Comparison of ENCODE assay signal across 8 mouse cellular contexts in the genomic region with DNA sequence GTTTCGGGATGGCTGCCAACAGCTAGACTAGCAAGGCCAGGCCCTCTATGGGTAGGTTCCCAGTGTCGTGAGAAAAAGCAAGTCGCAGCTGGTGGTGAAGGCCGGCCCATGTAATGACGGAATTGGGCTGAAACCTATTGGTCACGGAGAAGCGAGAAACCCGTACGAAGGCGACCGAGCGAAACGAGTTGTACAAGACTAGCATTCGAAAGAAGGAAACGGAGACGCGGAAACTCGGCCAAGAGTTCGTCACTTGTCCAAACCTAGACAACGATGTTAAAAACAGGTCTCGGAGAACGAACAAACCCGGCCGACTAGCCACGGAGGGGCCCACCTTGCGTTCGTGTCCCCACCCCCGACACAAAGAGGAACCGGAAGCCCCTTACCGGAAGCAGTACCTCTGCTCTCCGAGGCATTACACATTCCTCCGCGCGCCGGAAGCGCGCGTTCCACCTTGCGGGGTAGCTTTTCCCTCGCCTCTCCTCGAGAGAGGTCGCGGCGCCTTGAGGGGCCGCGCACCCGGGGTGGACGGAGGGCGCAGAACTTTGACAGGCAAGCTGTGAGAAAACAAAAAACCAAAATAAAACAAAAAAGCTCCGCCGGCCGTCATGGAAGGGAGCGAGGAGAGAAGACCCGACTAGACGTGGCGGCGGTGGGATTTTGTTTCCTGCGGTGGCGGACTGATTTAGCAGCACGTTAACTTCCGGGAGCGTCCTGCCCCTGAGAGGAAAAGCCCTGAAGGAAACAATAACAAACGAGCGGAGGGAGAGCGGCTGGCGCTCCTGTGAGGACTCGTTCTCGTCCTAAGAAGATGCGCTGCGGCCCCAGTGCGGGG. TPM values are rescaled to one million over a fixed set of nuclear protein-coding genes. Genes with fewer than 3 reads are reported as not detected.
DNase-seq lines count a peak whose midpoint lies in the region; ATAC-seq lines count a peak whose summit lies in the region.

Gene Kdm5a, plus strand, starts transcription at position 437 of the 835 bp plus-strand sequence.
Gene Ccdc77, minus strand, starts transcription at position 687 of the 835 bp plus-strand sequence.

- under 1% methylated on average over 70 of the region's 71 CpGs for WGBS in forebrain, embryonic 14.5 days
- under 1% methylated on average over 71 of the region's 71 CpGs for WGBS in neural tube, embryonic 15.5 days

- H3K27ac ChIP-seq in forebrain, embryonic 14.5 days (ENCODE audit: low read depth, low read length): peak within 1 kb of the TSS; percentile 94
- H3K27ac ChIP-seq in neural tube, embryonic 15.5 days (replicated peaks): peak within 1 kb of the TSS; percentile 98

- H3K36me3 ChIP-seq in forebrain, embryonic 14.5 days (ENCODE audit: control insufficient read depth, insufficient read depth, low read length): peaks cover 17% of the 10 kb centered on the region
- peaks cover 17% of the 10 kb centered on the region for H3K36me3 ChIP-seq in neural tube, embryonic 15.5 days

- peak within 1 kb of the TSS; percentile 95 for H3K4me3 ChIP-seq in forebrain, embryonic 14.5 days (ENCODE audit: low read depth, low read length)
- peak within 1 kb of the TSS; percentile 100 for H3K4me3 ChIP-seq in neural tube, embryonic 15.5 days (replicated peaks)

- no peaks in the 10 kb centered on the region for H3K27me3 ChIP-seq in forebrain, embryonic 14.5 days (replicated peaks; ENCODE audit: control insufficient read depth, insufficient read depth, low read length)
- H3K27me3 ChIP-seq in neural tube, embryonic 15.5 days (replicated peaks): no peaks in the 10 kb centered on the region

- H3K4me2 ChIP-seq in forebrain, embryonic 14.5 days (ENCODE audit: low read length): peak within 1 kb of the TSS; percentile 93
- peak within 1 kb of the TSS; percentile 80 for H3K4me2 ChIP-seq in neural tube, embryonic 15.5 days

- ATAC-seq in forebrain, embryonic 14.5 days: peak; percentile 98
- peak; percentile 98 for ATAC-seq in neural tube, embryonic 15.5 days (ENCODE audit: low FRiP score)

- intact Hi-C loops in heart, postnatal 14 days (cut with DNase I): no loop called here

- peaks cover 16% of the 10 kb centered on the region for H3K4me1 ChIP-seq in forebrain, embryonic 14.5 days (ENCODE audit: control insufficient read depth, insufficient read depth, low read length)
- peaks cover 17% of the 10 kb centered on the region for H3K4me1 ChIP-seq in neural tube, embryonic 15.5 days

- H3K9ac ChIP-seq in forebrain, embryonic 14.5 days (ENCODE audit: low read length): peak within 1 kb of the TSS; percentile 93
- peak within 1 kb of the TSS; percentile 92 for H3K9ac ChIP-seq in neural tube, embryonic 15.5 days (replicated peaks)

- no peaks in the 10 kb centered on the region for H3K9me3 ChIP-seq in forebrain, embryonic 14.5 days (replicated peaks; ENCODE audit: control insufficient read depth, low read length)
- H3K9me3 ChIP-seq in neural tube, embryonic 15.5 days (replicated peaks): no peaks in the 10 kb centered on the region

- peak; percentile 96 for DNase-seq in ES-CJ7 (ENCODE audit: low read depth, low spot score)
- DNase-seq in cerebellum, adult 11 months: peak; percentile 89
- DNase-seq in forebrain, embryonic 14.5 days (ENCODE audit: low spot score): peak; percentile 98
- DNase-seq in heart, postnatal 14 days: peak; percentile 90 to 91
- peak; percentile 93 for DNase-seq in layer of hippocampus, adult 11-12 months (ENCODE audit: low spot score)
- peak; percentile 92 to 93 for DNase-seq in lung, adult 18-20 months
- DNase-seq in testis, postnatal 14 days (ENCODE audit: low spot score): peak; percentile 95

RNA-seq across cellular contexts. Expression of gene Kdm5a, which starts in this region (rescaled TPM):
- polyA plus RNA-seq in forebrain, embryonic 14.5 days (2014; fragmentation: Nextera tagmentation; extraction: Ambion mirVana): 41.5 and 46.2 TPM in 2 replicates
- 10 to 100 TPM; 36.6 to 40.0 TPM for total RNA-seq in heart, postnatal 14 days (2021)
- 26.5 and 30.9 TPM in 2 replicates for polyA plus RNA-seq in neural tube, embryonic 15.5 days (2015; fragmentation: Nextera tagmentation; extraction: Ambion mirVana)

RNA-seq across cellular contexts. Expression of gene Ccdc77, which starts in this region (rescaled TPM):
- 12.3 and 14.5 TPM in 2 replicates for polyA plus RNA-seq in forebrain, embryonic 14.5 days (2014; fragmentation: Nextera tagmentation; extraction: Ambion mirVana)
- 1 to 10 TPM; 7.1 to 7.7 TPM for total RNA-seq in heart, postnatal 14 days (2021)
- polyA plus RNA-seq in neural tube, embryonic 15.5 days (2015; fragmentation: Nextera tagmentation; extraction: Ambion mirVana): 11.1 and 16.5 TPM in 2 replicates

Comparison
In these comparisons a context has a peak if more than half of its experiments do, and no peak if none do; other contexts are left out.
1. Peak in every context shown above with its lines: DNase-seq, ATAC-seq, H3K4me3 ChIP-seq and H3K27ac ChIP-seq.